ENCODE assay signal across 26 mouse cellular contexts in the genomic region with DNA sequence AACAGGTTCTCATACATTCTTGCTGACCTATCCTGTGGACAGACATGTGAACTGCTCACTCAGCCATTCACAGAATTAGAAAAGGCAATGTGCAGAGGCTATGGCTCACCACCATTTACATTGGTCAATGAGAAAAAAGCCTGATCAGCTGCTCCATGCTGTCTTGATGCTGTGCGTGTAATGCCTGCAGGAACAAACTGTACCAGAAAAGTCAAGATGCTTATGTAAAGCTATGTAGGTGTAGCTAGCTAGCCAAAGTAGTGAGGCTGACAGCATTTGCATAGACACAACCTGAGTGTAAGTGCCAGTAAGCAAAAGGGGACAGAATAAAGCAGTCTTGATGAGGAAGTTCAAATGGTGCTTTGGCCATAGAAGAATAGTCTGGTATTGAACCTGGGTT.
"Had no signal": no experiment of that assay in that cellular context is flagged by ENCODE, and none has a peak within 500 bp of the region (broad histone marks: within the 10 kb centered on the region; RNA-seq: fewer than 3 reads in every experiment).

No protein-coding gene starts in this region.

- H3K9me3 ChIP-seq: heart, embryonic 13.5 days; heart, embryonic 15.5 days; hindbrain, embryonic 13.5 days; hindbrain, embryonic 15.5 days; intestine, embryonic 15.5 days; limb, embryonic 10.5 days; limb, embryonic 12.5 days; liver, embryonic 13.5 days; liver, embryonic 15.5 days had no signal

- H3K4me1 ChIP-seq: heart, embryonic 13.5 days; heart, embryonic 15.5 days; hindbrain, embryonic 13.5 days; hindbrain, embryonic 15.5 days; intestine, embryonic 15.5 days; limb, embryonic 12.5 days; liver, embryonic 13.5 days; liver, embryonic 15.5 days had no signal

- H3K27me3 ChIP-seq: heart, embryonic 13.5 days; heart, embryonic 15.5 days; hindbrain, embryonic 13.5 days; hindbrain, embryonic 15.5 days; intestine, embryonic 15.5 days; limb, embryonic 12.5 days; liver, embryonic 13.5 days; liver, embryonic 15.5 days had no signal

- H3K4me3 ChIP-seq: gastrocnemius, adult 2 months; heart, embryonic 13.5 days; heart, embryonic 15.5 days; hindbrain, embryonic 13.5 days; hindbrain, embryonic 15.5 days; intestine, embryonic 15.5 days; layer of hippocampus, adult 2 months; limb, embryonic 10.5 days; limb, embryonic 12.5 days; liver, embryonic 13.5 days; liver, embryonic 15.5 days had no signal

- H3K36me3 ChIP-seq: heart, embryonic 13.5 days; heart, embryonic 15.5 days; hindbrain, embryonic 13.5 days; hindbrain, embryonic 15.5 days; intestine, embryonic 15.5 days; limb, embryonic 10.5 days; limb, embryonic 12.5 days; liver, embryonic 13.5 days; liver, embryonic 15.5 days had no signal

- DNase-seq: gastrocnemius, adult 2 months; gastrocnemius, postnatal 10 days; gastrocnemius, postnatal 25 days; heart, adult 18-20 months; heart, postnatal 14 days; heart, postnatal 36 days; kidney, adult 18-20 months; kidney, adult 8-10 months; kidney, postnatal 10 days; kidney, postnatal 25 days; kidney, postnatal 4 days; liver; liver, embryonic 13.5 days had no signal

- H3K27ac ChIP-seq: gastrocnemius, adult 2 months; heart, embryonic 13.5 days; heart, embryonic 15.5 days; hindbrain, embryonic 13.5 days; hindbrain, embryonic 15.5 days; hindbrain, postnatal 0 days; intestine, embryonic 15.5 days; layer of hippocampus, adult 2 months; limb, embryonic 10.5 days; limb, embryonic 12.5 days; liver, embryonic 13.5 days; liver, embryonic 15.5 days had no signal

- H3K9ac ChIP-seq: heart, embryonic 13.5 days; heart, embryonic 15.5 days; hindbrain, embryonic 13.5 days; hindbrain, embryonic 15.5 days; intestine, embryonic 15.5 days; limb, embryonic 12.5 days; liver, embryonic 13.5 days; liver, embryonic 15.5 days had no signal

- H3K4me2 ChIP-seq: heart, embryonic 11.5 days; heart, embryonic 13.5 days; heart, embryonic 15.5 days; hindbrain, embryonic 13.5 days; hindbrain, embryonic 15.5 days; intestine, embryonic 15.5 days; limb, embryonic 12.5 days; liver, embryonic 11.5 days; liver, embryonic 13.5 days; liver, embryonic 15.5 days had no signal

- ATAC-seq: hindbrain, postnatal 0 days; intestine, embryonic 15.5 days; intestine, postnatal 0 days had no signal
